In the genomic region with DNA sequence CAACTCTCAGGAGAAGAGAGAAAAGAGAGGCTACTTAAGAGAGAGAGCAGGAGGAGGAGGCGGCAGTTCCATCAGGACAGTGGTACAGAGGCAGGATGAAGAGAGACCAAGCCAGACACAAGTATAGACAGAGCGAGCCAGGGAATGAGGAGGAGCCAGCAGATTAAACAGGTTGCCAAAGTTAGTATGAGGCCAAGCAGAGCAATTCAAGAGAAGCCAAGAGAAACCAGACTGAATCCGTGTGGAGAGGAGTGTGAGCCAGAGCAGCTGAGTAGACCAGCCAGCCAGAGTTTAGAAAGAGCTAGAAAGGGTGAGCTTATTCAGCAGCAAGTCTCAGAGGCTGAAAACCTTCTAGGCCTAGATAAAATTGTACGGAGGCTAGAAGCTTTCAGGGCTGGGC, we compare ENCODE assay signal across 16 mouse cellular contexts. TPM values are rescaled to one million over a fixed set of nuclear protein-coding genes. Genes with fewer than 3 reads are reported as not detected.
A peak's percentile ranks its signal among the peaks of the same experiment; 100 is the strongest.
DNase-seq lines count a peak whose midpoint lies in the region; ATAC-seq and TF ChIP-seq lines count a peak whose summit lies in the region.
"Had no signal": no experiment of that assay in that cellular context is flagged by ENCODE, and none has a peak within 500 bp of the region (broad histone marks: within the 10 kb centered on the region; RNA-seq: fewer than 3 reads in every experiment).

No protein-coding gene starts in this region.

- no peak for TF ChIP-seq CTCF in kidney, adult 2 months (conservative IDR thresholded peaks at IDR 0.05; ENCODE audit: insufficient read depth, insufficient read length, low read depth, low read length)

- H3K9me3 ChIP-seq in embryonic facial prominence, embryonic 13.5 days: no peaks in the 10 kb centered on the region
- H3K9me3 ChIP-seq in embryonic facial prominence, embryonic 10.5 days: no peaks in the 10 kb centered on the region
- H3K9me3 ChIP-seq: G1E; hindbrain, embryonic 15.5 days; stomach, embryonic 15.5 days had no signal

- H3K4me3 ChIP-seq in embryonic facial prominence, embryonic 13.5 days: no peak overlapping the region
- H3K4me3 ChIP-seq in embryonic facial prominence, embryonic 10.5 days: no peak overlapping the region
- H3K4me3 ChIP-seq in kidney, adult 2 months (ENCODE audit: insufficient read depth, low read depth, low read length): no peak overlapping the region
- H3K4me3 ChIP-seq: hindbrain, embryonic 15.5 days; stomach, embryonic 15.5 days had no signal

- H3K27me3 ChIP-seq in embryonic facial prominence, embryonic 13.5 days: 0 out of 2 replicates have a peak, but pooled peaks cover 8% of the 10 kb centered on the region
- H3K27me3 ChIP-seq in embryonic facial prominence, embryonic 10.5 days (replicated peaks; ENCODE audit: low read depth, poor library complexity, severe bottlenecking): peaks cover 19% of the 10 kb centered on the region
- H3K27me3 ChIP-seq in kidney, adult 2 months (replicated peaks; ENCODE audit: control insufficient read depth, insufficient read depth, low read length): no peaks in the 10 kb centered on the region
- H3K27me3 ChIP-seq: hindbrain, embryonic 15.5 days; stomach, embryonic 15.5 days had no signal

- ATAC-seq in embryonic facial prominence, embryonic 13.5 days (ENCODE audit: insufficient number of reproducible peaks, insufficient read depth, low FRiP score, low TSS enrichment, low read depth): no peak
- ATAC-seq: activated CD4-positive, CD25-positive, alpha-beta regulatory T cell, adult 4 months; midbrain, embryonic 16.5 days had no signal

- TF ChIP-seq POLR2A in kidney, adult 2 months (IDR thresholded peaks at IDR 0.05; ENCODE audit: low read depth, low read length): no peak

- 81% methylated on average over 4 of the region's 4 CpGs for WGBS in embryonic facial prominence, embryonic 13.5 days
- WGBS in embryonic facial prominence, embryonic 10.5 days: 85% methylated on average over 4 of the region's 4 CpGs
- WGBS in kidney, adult 2 months: 67% methylated on average over 4 of the region's 4 CpGs

- intact Hi-C loops in heart, postnatal 14 days (cut with DNase I): no loop called here

- no peak overlapping the region for H3K4me2 ChIP-seq in embryonic facial prominence, embryonic 13.5 days
- H3K4me2 ChIP-seq: hindbrain, embryonic 15.5 days; stomach, embryonic 15.5 days had no signal

- no peak overlapping the region for H3K27ac ChIP-seq in embryonic facial prominence, embryonic 13.5 days
- no peak overlapping the region for H3K27ac ChIP-seq in embryonic facial prominence, embryonic 10.5 days (replicated peaks)
- no peak overlapping the region for H3K27ac ChIP-seq in kidney, adult 2 months (ENCODE audit: insufficient read depth, low read depth, low read length)
- H3K27ac ChIP-seq: hindbrain, embryonic 15.5 days; stomach, embryonic 15.5 days had no signal

- H3K36me3 ChIP-seq in embryonic facial prominence, embryonic 13.5 days: no peaks in the 10 kb centered on the region
- no peaks in the 10 kb centered on the region for H3K36me3 ChIP-seq in embryonic facial prominence, embryonic 10.5 days (replicated peaks)
- no peaks in the 10 kb centered on the region for H3K36me3 ChIP-seq in kidney, adult 2 months (ENCODE audit: control insufficient read depth, insufficient read depth, low read length)
- H3K36me3 ChIP-seq: hindbrain, embryonic 15.5 days; stomach, embryonic 15.5 days had no signal

- peak overlapping the region; percentile 7; the same call in 1 of the 2 replicates for H3K9ac ChIP-seq in embryonic facial prominence, embryonic 13.5 days
- H3K9ac ChIP-seq: hindbrain, embryonic 15.5 days; stomach, embryonic 15.5 days had no signal

- H3K4me1 ChIP-seq in embryonic facial prominence, embryonic 13.5 days: no peaks in the 10 kb centered on the region
- H3K4me1 ChIP-seq in embryonic facial prominence, embryonic 10.5 days: 0 out of 2 replicates have a peak, but pooled peaks cover 5% of the 10 kb centered on the region
- H3K4me1 ChIP-seq in kidney, adult 2 months (ENCODE audit: control insufficient read depth, insufficient read depth, low read length): no peaks in the 10 kb centered on the region
- H3K4me1 ChIP-seq: hindbrain, embryonic 15.5 days; stomach, embryonic 15.5 days had no signal

- DNase-seq in embryonic facial prominence, embryonic 10.5 days (ENCODE audit: low spot score): no peak
- DNase-seq in kidney, adult 2 months: peak; percentile 17
- no peak for DNase-seq in kidney, postnatal 14 days
- DNase-seq in brain, adult 2 months (ENCODE audit: low read depth, low spot score): peak; percentile 67
- peak; percentile 30 to 52 for DNase-seq in heart, postnatal 14 days
- DNase-seq in yolk sac, embryonic 10.5 days (ENCODE audit: low spot score): no peak
- no peak for DNase-seq in adrenal gland, postnatal 14 days
- DNase-seq: kidney, postnatal 10 days; lung, postnatal 10 days; right cerebral cortex, postnatal 14 days had no signal

RNA-seq across cellular contexts. Expression of gene Rpl31, which starts 19.9 kb away (rescaled TPM):
- polyA plus RNA-seq in embryonic facial prominence, embryonic 13.5 days (2015; fragmentation: Nextera tagmentation; extraction: Ambion mirVana): 583 and 635 TPM in 2 replicates
- 487 and 499 TPM in 2 replicates for polyA plus RNA-seq in embryonic facial prominence, embryonic 10.5 days (2016; fragmentation: Nextera tagmentation; extraction: Ambion mirVana)
- polyA plus RNA-seq in kidney, adult 2 months (2012; rRNA removed): 209 and 261 TPM in 2 replicates
- total RNA-seq in heart, postnatal 14 days (2021): 100 to 1,000 TPM; 494 to 584 TPM
- 875 and 1,080 TPM in 2 replicates for total RNA-seq in adrenal gland, postnatal 14 days (2021)

Comparison
In these comparisons a context has a peak if more than half of its experiments do, and no peak if none do; other contexts are left out.
1. DNase-seq: peak in kidney, adult 2 months (single experiment), brain, adult 2 months (single experiment) and heart, postnatal 14 days (2 of 2); none in embryonic facial prominence, embryonic 10.5 days (single experiment), kidney, postnatal 14 days (single experiment), yolk sac, embryonic 10.5 days (single experiment) and adrenal gland, postnatal 14 days (single experiment).